Mouse (Mus musculus): ENCODE measurements around the gene Fam227a.

Fam227a gene

GRCm38 (mm10) chr15:79616729-79617128 lies 42.0 kb downstream of the Fam227a start:
- DNase-seq (ENCODE audit: low spot score), result no peak

- DNase-seq (ENCODE audit: low spot score), result no peak
These were observed 43.3 kb downstream of the Fam227a start for GRCm38 (mm10) chr15:79615501-79615900.

- DNase-seq (ENCODE audit: low spot score), result no peak
These were observed 49.5 kb downstream of the Fam227a start for GRCm38 (mm10) chr15:79609226-79609625.

GRCm38 (mm10) chr15:79608214-79608613 lies 50.5 kb downstream of the Fam227a start:
- DNase-seq (ENCODE audit: low spot score), result no peak

GRCm38 (mm10) chr15:79607757-79608156 lies 51.0 kb downstream of the Fam227a start:
- DNase-seq (ENCODE audit: low spot score), result no peak

- no peak for DNase-seq (ENCODE audit: low spot score)
These were observed 52.6 kb downstream of the Fam227a start for GRCm38 (mm10) chr15:79606161-79606560.

- DNase-seq (ENCODE audit: low spot score), result peak; percentile 29
These were observed 53.6 kb downstream of the Fam227a start, which contains the start of gene Dmc1 for GRCm38 (mm10) chr15:79604990-79605665. Gene Dmc1, minus strand, starts transcription at chr15:79605109.

GRCm38 (mm10) chr15:79600176-79600575 lies 58.6 kb downstream of the Fam227a start:
- DNase-seq (ENCODE audit: low spot score), result no peak

- no peak for DNase-seq (ENCODE audit: low spot score)
These were observed 60.0 kb downstream of the Fam227a start for GRCm38 (mm10) chr15:79598715-79599114.

- DNase-seq (ENCODE audit: low spot score), result no peak
These were observed 77.2 kb downstream of the Fam227a start for GRCm38 (mm10) chr15:79581581-79581980.

- DNase-seq (ENCODE audit: low spot score), result peak; percentile 20
These were observed 80.9 kb downstream of the Fam227a start for GRCm38 (mm10) chr15:79577671-79578426.

- no peak for DNase-seq (ENCODE audit: low spot score)
These were observed 81.8 kb downstream of the Fam227a start for GRCm38 (mm10) chr15:79576947-79577346.

- DNase-seq (ENCODE audit: low spot score), result no peak
These were observed 83.1 kb downstream of the Fam227a start for GRCm38 (mm10) chr15:79575543-79576222.

GRCm38 (mm10) chr15:79562417-79562816 lies 96.3 kb downstream of the Fam227a start:
- no peak for DNase-seq (ENCODE audit: low spot score)

GRCm38 (mm10) chr15:79559649-79560048 lies 99.1 kb downstream of the Fam227a start:
- DNase-seq (ENCODE audit: low spot score), result no peak

Measured in T-cell, adult 2 months (primary cell).